21 mouse cellular contexts compared by ENCODE assay signal in the genomic region with DNA sequence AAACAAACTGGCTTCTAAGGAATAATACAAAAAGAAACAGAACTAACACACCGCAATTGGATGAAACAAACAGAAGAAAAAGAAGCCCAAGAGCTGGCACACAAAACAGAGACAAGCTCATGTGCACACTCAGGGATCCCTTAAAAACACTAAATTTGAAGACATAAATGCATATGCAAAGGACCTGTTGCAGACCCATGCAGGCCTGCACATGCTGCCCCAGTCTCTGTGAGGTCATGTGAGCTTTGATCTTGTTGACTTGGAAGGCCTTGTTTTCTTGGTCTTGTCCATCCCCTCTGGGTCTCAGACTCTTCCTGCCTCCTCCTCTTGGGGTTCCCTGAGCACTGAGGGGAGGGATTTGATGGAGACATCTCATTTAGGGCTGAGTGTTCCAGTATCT. TPM values are rescaled to one million over a fixed set of nuclear protein-coding genes. Genes with fewer than 3 reads are reported as not detected.
A peak's percentile ranks its signal among the peaks of the same experiment; 100 is the strongest.
DNase-seq lines count a peak whose midpoint lies in the region; TF ChIP-seq lines count a peak whose summit lies in the region.
"Had no signal": no experiment of that assay in that cellular context is flagged by ENCODE, and none has a peak within 500 bp of the region (broad histone marks: within the 10 kb centered on the region; RNA-seq: fewer than 3 reads in every experiment).

No protein-coding gene starts in this region.

- no peaks in the 10 kb centered on the region for H3K27me3 ChIP-seq in CH12.LX (replicated peaks)
- H3K27me3 ChIP-seq: forebrain, embryonic 13.5 days; forebrain, embryonic 15.5 days had no signal

- no peak for TF ChIP-seq POLR2A in CH12.LX (IDR thresholded peaks at IDR 0.05; ENCODE audit: low read depth, low read length)

- H3K27ac ChIP-seq in CH12.LX (ENCODE audit: insufficient read depth, low read depth), result peak overlapping the region; percentile 60; the same call in 1 of the 2 replicates
- H3K27ac ChIP-seq: embryonic facial prominence, embryonic 10.5 days; embryonic facial prominence, embryonic 12.5 days; forebrain, embryonic 13.5 days; forebrain, embryonic 15.5 days had no signal

- H3K9me3 ChIP-seq in CH12.LX (replicated peaks; ENCODE audit: low read length), result no peaks in the 10 kb centered on the region
- H3K9me3 ChIP-seq: embryonic facial prominence, embryonic 10.5 days; embryonic facial prominence, embryonic 12.5 days; forebrain, embryonic 13.5 days; forebrain, embryonic 15.5 days had no signal

- peaks cover 20 to 70% of the 10 kb centered on the region in 2 experiments for H3K4me1 ChIP-seq in CH12.LX (ENCODE audit: control insufficient read depth in 1 of 2, insufficient read depth in 2 of 2)

- TF ChIP-seq CTCF in CH12.LX (conservative IDR thresholded peaks at IDR 0.05 in 1 of 2, IDR thresholded peaks at IDR 0.05 in 1 of 2; ENCODE audit: low read depth in 2 of 2, low read length in 2 of 2), result no peak

- no peak for TF ChIP-seq EP300 in CH12.LX (IDR thresholded peaks at IDR 0.05; ENCODE audit: low read length)

- H3K79me2 ChIP-seq in CH12.LX (replicated peaks; ENCODE audit: control insufficient read depth, extremely low read depth, insufficient read depth, poor library complexity, severe bottlenecking), result peaks cover 24% of the 10 kb centered on the region

- H3K9ac ChIP-seq in CH12.LX (ENCODE audit: insufficient read depth, low read depth), result peak overlapping the region; percentile 29; the same call in 1 of the 2 replicates
- H3K9ac ChIP-seq: embryonic facial prominence, embryonic 12.5 days; forebrain, embryonic 13.5 days; forebrain, embryonic 15.5 days; forebrain, postnatal 0 days had no signal

- no peak for TF ChIP-seq RAD21 in CH12.LX (IDR thresholded peaks at IDR 0.05; ENCODE audit: low read depth, low read length)

- H3K36me3 ChIP-seq in CH12.LX (replicated peaks in 1 of 2; ENCODE audit: control insufficient read depth in 1 of 2, insufficient read depth in 1 of 2, low read length in 1 of 2), result no peaks in the 10 kb centered on the region
- H3K36me3 ChIP-seq: embryonic facial prominence, embryonic 10.5 days; embryonic facial prominence, embryonic 12.5 days; forebrain, embryonic 15.5 days had no signal

- DNase-seq in heart, adult 11 months, result peak; percentile 58
- no peak for DNase-seq in heart, postnatal 4 days
- DNase-seq in A20 (ENCODE audit: low read depth, low spot score), result peak; percentile 71
- no peak for DNase-seq in CH12.LX (ENCODE audit: extremely low read depth)
- DNase-seq in naive thymus-derived CD4-positive, alpha-beta T cell, adult 2 months (ENCODE audit: low read depth), result peak; percentile 18
- no peak for DNase-seq in adrenal gland, postnatal 36 days
- no peak for DNase-seq in testis, postnatal 10 days (ENCODE audit: low spot score)
- DNase-seq: adrenal gland, adult 2 months; adrenal gland, postnatal 10 days; adrenal gland, postnatal 25 days; cerebellum, adult 11-12 months; cerebellum, adult 2 months; cerebellum, adult 9-10 months; cerebellum, postnatal 10 days; cerebellum, postnatal 25 days; forebrain, postnatal 0 days had no signal

- peak overlapping the region; percentile 72 for H3K4me2 ChIP-seq in CH12.LX (ENCODE audit: insufficient read depth, low read depth, poor library complexity, severe bottlenecking)
- H3K4me2 ChIP-seq: embryonic facial prominence, embryonic 12.5 days; forebrain, embryonic 13.5 days; forebrain, embryonic 15.5 days had no signal

- dilution Hi-C loops in CH12.LX (cut with MboI; ENCODE audit: extremely low pct_ligation_motif_present, extremely low pct_unique_long_range_greater_than_20kb, low sequenced_read_pairs), result no loop called here

- in situ Hi-C loops in CH12.LX (cut with MboI; ENCODE audit: low pct_ligation_motif_present, low pct_unique_long_range_greater_than_20kb, low sequenced_read_pairs), result no loop called here

- H3K4me3 ChIP-seq in CH12.LX (replicated peaks in 1 of 3; ENCODE audit: low read depth in 2 of 3, low read length in 2 of 3, poor library complexity in 1 of 3), result no peak overlapping the region
- H3K4me3 ChIP-seq: embryonic facial prominence, embryonic 10.5 days; embryonic facial prominence, embryonic 12.5 days; forebrain, embryonic 13.5 days; forebrain, embryonic 15.5 days had no signal

TF ChIP-seq in CH12.LX, 34 proteins besides CTCF, POLR2A, EP300 and RAD21:
- TF ChIP-seq USF1 (IDR thresholded peaks at IDR 0.05; ENCODE audit: low read depth, low read length), result peak; percentile 15; the same call in 1 of the 2 replicates
- peak; percentile 57; the same call in 1 of the 2 replicates for TF ChIP-seq CHD1 (IDR thresholded peaks at IDR 0.05; ENCODE audit: low read depth, low read length)
- no peak for TF ChIP-seq MAX (IDR thresholded peaks at IDR 0.05; ENCODE audit: low read length)
- peak; percentile 89 for TF ChIP-seq BHLHE40 (IDR thresholded peaks at IDR 0.05; ENCODE audit: low read depth, low read length)
- TF ChIP-seq SMC3 (IDR thresholded peaks at IDR 0.05; ENCODE audit: low read depth, low read length), result no peak
- TF ChIP-seq JUND (conservative IDR thresholded peaks at IDR 0.05; ENCODE audit: low read depth, low read length), result no peak
- 0 out of 2 replicates have a peak, but pooled peaks have one; percentile 4 for TF ChIP-seq SIN3A (IDR thresholded peaks at IDR 0.05; ENCODE audit: low read length)

RNA-seq across cellular contexts. Expression of a gene that starts 1.8 kb away (rescaled TPM):
- 1 to 10 TPM; 4.3 to 4.6 TPM for total RNA-seq in heart, postnatal 4 days (2021)
- total RNA-seq in CH12.LX (2012; rRNA removed), result 22.4 and 38.3 TPM in 2 replicates
- total RNA-seq in CH12.LX (2014; rRNA removed), result 54.1 and 60.8 TPM in 2 replicates
- polyA plus RNA-seq in CH12.LX (2012; ENCODE audit: insufficient read length, low read depth), result 20.8 and 24.3 TPM in 2 replicates
- total RNA-seq in adrenal gland, postnatal 36 days (2021), result 10 to 100 TPM in 1 of 2 experiments, 1 to 10 TPM in 1; 9.0 to 15.0 TPM
- total RNA-seq: MEL had no signal

RNA-seq across cellular contexts. Expression of a gene that starts 33.3 kb away (rescaled TPM):
- total RNA-seq in heart, postnatal 4 days (2021), result 1,000 to 10,000 TPM; 1,243 to 1,503 TPM
- not detected in 2 replicates for total RNA-seq in CH12.LX (2012; rRNA removed)
- 0.13 TPM in 1 of 2 replicates, not detected in the other for total RNA-seq in CH12.LX (2014; rRNA removed)
- polyA plus RNA-seq in CH12.LX (2012; ENCODE audit: insufficient read length, low read depth), result 0.31 and 0.52 TPM in 2 replicates
- 10 to 100 TPM; 28.2 to 55.6 TPM for total RNA-seq in adrenal gland, postnatal 36 days (2021)
- total RNA-seq: MEL had no signal

Comparison
In these comparisons a context has a peak if more than half of its experiments do, and no peak if none do; other contexts are left out.
1. DNase-seq: peak in heart, adult 11 months (single experiment), A20 (single experiment) and naive thymus-derived CD4-positive, alpha-beta T cell, adult 2 months (single experiment); none in heart, postnatal 4 days (single experiment), CH12.LX (single experiment), adrenal gland, postnatal 36 days (0 of 2) and testis, postnatal 10 days (single experiment).
2. RNA of a gene that starts 33.3 kb away (total RNA-seq): 1,243 to 1,503 TPM in heart, postnatal 4 days and 28.2 to 55.6 TPM in adrenal gland, postnatal 36 days; 0.13 TPM in CH12.LX; every median in the first group is over 10 times any median in the second.